ENCODE assay signal across 11 mouse cellular contexts in the genomic region with DNA sequence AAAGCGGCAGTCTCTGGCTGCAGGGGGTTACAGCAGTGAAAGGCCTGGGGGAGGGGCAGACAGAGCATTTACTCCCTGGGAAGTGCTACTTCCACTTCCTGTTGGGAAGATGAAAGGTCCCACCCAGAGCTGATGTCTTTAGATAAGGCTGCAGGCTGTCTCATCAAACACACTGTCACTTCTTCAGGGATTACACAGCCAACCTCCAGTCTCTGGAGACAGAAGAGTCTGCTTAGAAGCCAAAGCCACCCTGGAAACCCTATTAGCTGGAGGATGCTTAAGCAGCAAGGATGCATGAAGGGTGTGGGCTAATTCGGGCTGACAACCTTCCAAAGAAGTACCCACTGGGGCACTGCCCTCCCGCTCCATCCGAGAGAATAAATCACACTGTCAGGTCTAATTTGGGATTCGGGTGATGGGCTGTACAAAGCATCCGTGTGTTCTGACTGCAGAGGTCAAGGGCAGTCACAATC.
DNase-seq lines count a peak whose midpoint lies in the region; ATAC-seq and TF ChIP-seq lines count a peak whose summit lies in the region.
"Had no signal": no experiment of that assay in that cellular context is flagged by ENCODE, and none has a peak within 500 bp of the region (broad histone marks: within the 10 kb centered on the region; RNA-seq: fewer than 3 reads in every experiment).

No protein-coding gene starts in this region.

- H3K4me1 ChIP-seq in heart, embryonic 10.5 days = peaks cover 31% of the 10 kb centered on the region
- peaks cover 44% of the 10 kb centered on the region for H3K4me1 ChIP-seq in neural tube, embryonic 13.5 days (replicated peaks)
- peaks cover 38% of the 10 kb centered on the region for H3K4me1 ChIP-seq in neural tube, embryonic 15.5 days
- H3K4me1 ChIP-seq in limb, embryonic 14.5 days (ENCODE audit: control insufficient read depth, insufficient read depth, low read length) = peaks cover 22% of the 10 kb centered on the region

- no peak for TF ChIP-seq POLR2A in limb, embryonic 14.5 days (IDR thresholded peaks at IDR 0.05; ENCODE audit: borderline replicate concordance, extremely low read depth, insufficient read depth, insufficient read length)

- no peak overlapping the region for H3K4me2 ChIP-seq in neural tube, embryonic 13.5 days
- no peak overlapping the region for H3K4me2 ChIP-seq in neural tube, embryonic 15.5 days
- no peak overlapping the region for H3K4me2 ChIP-seq in limb, embryonic 14.5 days (replicated peaks; ENCODE audit: low read depth, low read length, severe bottlenecking)
- H3K4me2 ChIP-seq: limb, embryonic 15.5 days had no signal

- ATAC-seq in neural tube, embryonic 13.5 days (ENCODE audit: low read depth) = 0 out of 2 replicates have a peak, but pooled peaks have one; percentile 5
- no peak for ATAC-seq in neural tube, embryonic 15.5 days (ENCODE audit: low FRiP score)
- no peak for ATAC-seq in limb, embryonic 14.5 days (ENCODE audit: low FRiP score, low read depth)
- ATAC-seq: activated CD4-positive, CD25-positive, alpha-beta regulatory T cell, adult 4 months; CD4-positive, CD25-positive, alpha-beta regulatory T cell, adult 4 months had no signal

- H3K27me3 ChIP-seq in heart, embryonic 10.5 days (ENCODE audit: insufficient read depth, poor library complexity, severe bottlenecking) = peaks cover 97% of the 10 kb centered on the region
- H3K27me3 ChIP-seq in neural tube, embryonic 13.5 days = no peaks in the 10 kb centered on the region
- H3K27me3 ChIP-seq in neural tube, embryonic 15.5 days (replicated peaks) = no peaks in the 10 kb centered on the region
- no peaks in the 10 kb centered on the region for H3K27me3 ChIP-seq in limb, embryonic 14.5 days (ENCODE audit: control insufficient read depth, insufficient read depth, low read length)
- H3K27me3 ChIP-seq: limb, embryonic 15.5 days had no signal

- H3K27ac ChIP-seq in heart, embryonic 10.5 days = 0 out of 2 replicates have a peak overlapping the region, but pooled peaks have one; percentile 16
- 0 out of 2 replicates have a peak overlapping the region, but pooled peaks have one; percentile 38 for H3K27ac ChIP-seq in neural tube, embryonic 13.5 days (replicated peaks)
- no peak overlapping the region for H3K27ac ChIP-seq in neural tube, embryonic 15.5 days (replicated peaks)
- no peak overlapping the region for H3K27ac ChIP-seq in limb, embryonic 14.5 days (replicated peaks; ENCODE audit: low read depth, low read length)
- H3K27ac ChIP-seq: limb, embryonic 15.5 days had no signal

- no peak overlapping the region for H3K4me3 ChIP-seq in heart, embryonic 10.5 days
- no peak overlapping the region for H3K4me3 ChIP-seq in neural tube, embryonic 13.5 days
- H3K4me3 ChIP-seq in neural tube, embryonic 15.5 days (replicated peaks) = no peak overlapping the region
- no peak overlapping the region for H3K4me3 ChIP-seq in limb, embryonic 14.5 days (replicated peaks; ENCODE audit: low read length)
- H3K4me3 ChIP-seq: limb, embryonic 15.5 days had no signal

- WGBS in heart, embryonic 10.5 days = 4% methylated on average over 6 of the region's 6 CpGs
- WGBS in neural tube, embryonic 13.5 days = 3% methylated on average over 6 of the region's 6 CpGs
- WGBS in neural tube, embryonic 15.5 days = 5% methylated on average over 6 of the region's 6 CpGs
- 21% methylated on average over 6 of the region's 6 CpGs for WGBS in limb, embryonic 14.5 days

- peak overlapping the region; percentile 53 for H3K9ac ChIP-seq in neural tube, embryonic 13.5 days
- no peak overlapping the region for H3K9ac ChIP-seq in neural tube, embryonic 15.5 days (replicated peaks)
- peak overlapping the region; percentile 9; the same call in 1 of the 2 replicates for H3K9ac ChIP-seq in limb, embryonic 14.5 days (ENCODE audit: low read depth, low read length, severe bottlenecking)
- H3K9ac ChIP-seq: limb, embryonic 15.5 days had no signal

- no peaks in the 10 kb centered on the region for H3K36me3 ChIP-seq in heart, embryonic 10.5 days
- no peaks in the 10 kb centered on the region for H3K36me3 ChIP-seq in neural tube, embryonic 13.5 days
- no peaks in the 10 kb centered on the region for H3K36me3 ChIP-seq in neural tube, embryonic 15.5 days
- no peaks in the 10 kb centered on the region for H3K36me3 ChIP-seq in limb, embryonic 14.5 days (ENCODE audit: control insufficient read depth, insufficient read depth, low read length)
- H3K36me3 ChIP-seq: limb, embryonic 15.5 days had no signal

- intact Hi-C loops in heart, postnatal 14 days (cut with DNase I) = loop anchor here (5.0 kb wide), 2 partner anchors 33 to 87 kb away; a partner anchor contains a TSS
- intact Hi-C loops in heart, postnatal 36 days (cut with DNase I) = no loop called here

- no peaks in the 10 kb centered on the region for H3K9me3 ChIP-seq in heart, embryonic 10.5 days
- H3K9me3 ChIP-seq in neural tube, embryonic 13.5 days = no peaks in the 10 kb centered on the region
- no peaks in the 10 kb centered on the region for H3K9me3 ChIP-seq in neural tube, embryonic 15.5 days (replicated peaks)
- H3K9me3 ChIP-seq in limb, embryonic 14.5 days (ENCODE audit: control insufficient read depth, low read length) = no peaks in the 10 kb centered on the region
- H3K9me3 ChIP-seq: limb, embryonic 15.5 days had no signal

- DNase-seq in heart, embryonic 10.5 days (ENCODE audit: low spot score) = no peak
- DNase-seq in heart, postnatal 14 days = no peak
- no peak for DNase-seq in limb, embryonic 14.5 days (ENCODE audit: low spot score)
- no peak for DNase-seq in urinary bladder, postnatal 25 days (ENCODE audit: low spot score)
- no peak for DNase-seq in heart, postnatal 36 days
- DNase-seq in left cerebral cortex, adult 9 months (ENCODE audit: low spot score in 2 of 2) = no peak

Comparison
In these comparisons a context has a peak if more than half of its experiments do, and no peak if none do; other contexts are left out.
1. H3K27ac ChIP-seq: peak in heart, embryonic 10.5 days (single experiment) and neural tube, embryonic 13.5 days (single experiment); none in neural tube, embryonic 15.5 days (single experiment) and limb, embryonic 14.5 days (single experiment).